Mouse (Mus musculus): ENCODE measurements at regions not wholly inside any gene's neighbourhood (a gene's known extent, or its start where the extent isn't known, plus 50 kb on each side); places are given as distances from the start of the nearest gene placed in this dataset.
"Not testable (repeated sequence)": the region's sequence is repeated elsewhere in the genome, so short reads cannot be mapped to it uniquely, and the experiment has no call there.

GRCm38 (mm10) chr6:70143341-70143740 lies 648.7 kb downstream of the Rpia start:
- TF ChIP-seq CTCF, EP300 (IDR thresholded peaks at IDR 0.05; ENCODE audit: low read depth): not testable (repeated sequence)

Measured in heart, postnatal 0 days (tissue).